Mouse (Mus musculus) testis, adult 2 months (tissue): ENCODE measurements at regions not wholly inside any gene's neighbourhood (a gene's known extent, or its start where the extent isn't known, plus 50 kb on each side); places are given as distances from the start of the nearest gene placed in this dataset.

Experiments used
- CTCF ChIP-seq: fragments of 200-500 bp; IDR thresholded peaks from 2 replicates; pipeline ENCODE4 v1.5.1; 2012; ENCODE audit warnings: low read depth, mild to moderate bottlenecking, inconsistent platforms, low read length, moderate library complexity; ENCODE audit not compliant: control insufficient read depth, insufficient read depth, insufficient replicate concordance
- POLR2A ChIP-seq: fragments of 200-500 bp; IDR thresholded peaks from 2 replicates; pipeline ENCODE4 v1.6.1; 2012; ENCODE audit warnings: low read depth, mild to moderate bottlenecking, inconsistent platforms, low read length, moderate library complexity; ENCODE audit not compliant: control insufficient read depth

DNA sequence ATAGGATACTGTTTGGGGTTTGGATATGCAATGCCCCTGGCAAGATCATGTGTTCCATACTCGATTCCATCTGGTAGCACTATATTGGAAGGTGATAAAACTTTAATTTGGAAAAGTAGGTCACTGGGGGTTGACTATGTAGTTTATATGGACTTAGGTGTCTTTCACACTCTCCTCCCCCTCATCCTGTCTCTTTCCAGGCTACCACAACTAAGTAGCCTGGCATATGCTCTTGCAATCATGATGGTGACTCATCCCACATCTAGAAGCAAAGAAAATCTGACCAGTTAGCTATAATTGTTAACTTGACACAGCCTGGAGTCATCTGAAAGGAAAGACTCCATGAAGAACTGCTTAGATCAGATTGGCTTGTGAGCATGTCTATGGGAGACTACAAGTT, 1154.3 kb downstream of the Adam3 start:
- no peak for TF ChIP-seq CTCF
- TF ChIP-seq POLR2A: no peak
